Mouse (Mus musculus): ENCODE results near the gene Dkk2.

DNA sequence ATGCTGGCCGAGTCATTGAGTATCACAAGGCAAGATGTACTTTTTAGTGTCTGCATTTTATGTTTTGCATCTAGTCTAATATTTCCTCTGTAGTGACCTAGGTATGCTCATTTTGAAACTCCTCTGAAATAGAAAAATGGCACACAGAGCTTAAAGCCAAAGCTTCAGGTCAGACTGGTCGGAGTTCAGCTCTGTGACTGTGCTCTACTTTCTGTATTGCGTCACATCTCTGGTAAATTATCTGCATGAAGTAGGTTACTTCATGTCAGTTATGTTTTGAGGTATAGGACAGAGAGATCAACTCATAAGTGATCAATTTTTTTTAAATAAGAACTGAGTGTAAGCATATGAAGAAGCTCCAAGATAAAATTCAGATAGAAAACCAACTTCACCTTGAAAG lies 45.7 kb downstream of the Dkk2 start:
- TF ChIP-seq POLR2A (IDR thresholded peaks at IDR 0.05; ENCODE audit: control insufficient read depth, extremely low read depth, insufficient read depth, low read length, poor library complexity) (no peak), CTCF (IDR thresholded peaks at IDR 0.05; ENCODE audit: borderline replicate concordance, control insufficient read depth, extremely low read depth, insufficient read depth, low read length, poor library complexity) (no peak)

All from thymus, adult 2 months (tissue).